Mouse (Mus musculus) megakaryocyte, embryonic 14.5 days (primary cell): ENCODE measurements at regions not wholly inside any gene's neighbourhood (a gene's known extent, or its start where the extent isn't known, plus 50 kb on each side); places are given as distances from the start of the nearest gene placed in this dataset.

ENCODE experiments used
- H3K27me3 ChIP-seq: replicated peaks from 2 replicates; pipeline ENCODE3; 2012; ENCODE audit warnings: inconsistent platforms
- H3K36me3 ChIP-seq: replicated peaks from 2 replicates; pipeline ENCODE3; 2012; ENCODE audit warnings: low read length, inconsistent platforms, mixed read lengths
- H3K4me1 ChIP-seq: 2 replicates; pipeline ENCODE4 v1.6.1; 2012; ENCODE audit warnings: inconsistent platforms
- H3K4me3 ChIP-seq: replicated peaks from 2 replicates; pipeline ENCODE3; 2012; ENCODE audit warnings: moderate library complexity, mild to moderate bottlenecking, inconsistent platforms
- H3K9me3 ChIP-seq: 2 replicates; pipeline ENCODE4 v1.6.1; 2012; ENCODE audit warnings: inconsistent platforms
- FLI1 ChIP-seq: IDR thresholded peaks from 2 replicates; pipeline ENCODE4 v1.6.1; 2012; ENCODE audit warnings: low read length, inconsistent platforms, mixed read lengths
- GATA1 ChIP-seq: IDR thresholded peaks from 3 replicates; pipeline ENCODE4 v1.6.1; 2012; ENCODE audit warnings: mixed read lengths, low read length, inconsistent platforms, borderline replicate concordance

- H3K9me3 ChIP-seq, result no peaks in the 10 kb centered on the region
- H3K36me3 ChIP-seq, result no peaks in the 10 kb centered on the region
- no peaks in the 10 kb centered on the region for H3K4me1 ChIP-seq
- H3K27me3 ChIP-seq, result no peaks in the 10 kb centered on the region
- no peak overlapping the region for H3K4me3 ChIP-seq
- TF ChIP-seq FLI1 (no peak), GATA1 (no peak)
Observed at GRCm38 (mm10) chr13:90394815-90395241, 305.4 kb upstream of the Xrcc4 start.

- TF ChIP-seq GATA1 (no peak), FLI1 (no peak)
- Histone ChIP-seq H3K4me1 (no peaks in the 10 kb centered on the region), H3K27me3 (no peaks in the 10 kb centered on the region), H3K9me3 (no peaks in the 10 kb centered on the region), H3K36me3 (no peaks in the 10 kb centered on the region), H3K4me3 (no peak overlapping the region)
Observed at GRCm38 (mm10) chr13:90392415-90392814, 303.0 kb upstream of the Xrcc4 start.

- TF ChIP-seq GATA1 (no peak), FLI1 (no peak)
Observed at GRCm38 (mm10) chr13:90376619-90377018, 287.2 kb upstream of the Xrcc4 start.

GRCm38 (mm10) chr13:90376207-90376606 is 286.8 kb upstream of the Xrcc4 start:
- no peaks in the 10 kb centered on the region for H3K36me3 ChIP-seq
- H3K4me3 ChIP-seq, result no peak overlapping the region
- no peaks in the 10 kb centered on the region for H3K9me3 ChIP-seq
- no peak for TF ChIP-seq FLI1
- no peak for TF ChIP-seq GATA1
- no peaks in the 10 kb centered on the region for H3K4me1 ChIP-seq
- H3K27me3 ChIP-seq, result no peaks in the 10 kb centered on the region

More at GRCm38 (mm10) chr13:90376619-90377018, 287.2 kb upstream of the Xrcc4 start:
- no peaks in the 10 kb centered on the region for H3K27me3 ChIP-seq
- H3K9me3 ChIP-seq, result no peaks in the 10 kb centered on the region
- H3K4me1 ChIP-seq, result no peaks in the 10 kb centered on the region
- H3K36me3 ChIP-seq, result no peaks in the 10 kb centered on the region
- no peak overlapping the region for H3K4me3 ChIP-seq

- peaks cover 8% of the 10 kb centered on the region for H3K9me3 ChIP-seq
- no peak for TF ChIP-seq FLI1
- TF ChIP-seq GATA1, result no peak
Observed at GRCm38 (mm10) chr13:90371415-90372150, 282.2 kb upstream of the Xrcc4 start.

GRCm38 (mm10) chr13:90370746-90371414 is 281.5 kb upstream of the Xrcc4 start:
- Histone ChIP-seq H3K27me3 (no peaks in the 10 kb centered on the region), H3K36me3 (no peaks in the 10 kb centered on the region), H3K4me3 (peak overlapping the region; percentile 14), H3K9me3 (peaks cover 8% of the 10 kb centered on the region), H3K4me1 (no peaks in the 10 kb centered on the region)
- TF ChIP-seq FLI1, result no peak

More at GRCm38 (mm10) chr13:90371415-90372150, 282.2 kb upstream of the Xrcc4 start:
- Histone ChIP-seq H3K27me3 (no peaks in the 10 kb centered on the region), H3K4me1 (no peaks in the 10 kb centered on the region), H3K36me3 (no peaks in the 10 kb centered on the region), H3K4me3 (no peak overlapping the region)

GRCm38 (mm10) chr13:90364518-90365027 is 275.2 kb upstream of the Xrcc4 start:
- no peaks in the 10 kb centered on the region for H3K27me3 ChIP-seq
- no peaks in the 10 kb centered on the region for H3K36me3 ChIP-seq
- no peak for TF ChIP-seq GATA1
- TF ChIP-seq FLI1, result no peak

GRCm38 (mm10) chr13:90359861-90360601 is 270.6 kb upstream of the Xrcc4 start:
- TF ChIP-seq FLI1 (no peak), GATA1 (no peak)
- H3K4me1 ChIP-seq, result no peaks in the 10 kb centered on the region
- H3K4me3 ChIP-seq, result no peak overlapping the region
- H3K36me3 ChIP-seq, result no peaks in the 10 kb centered on the region
- peaks cover 4% of the 10 kb centered on the region; the same call in 1 of the 2 replicates for H3K9me3 ChIP-seq
- no peaks in the 10 kb centered on the region for H3K27me3 ChIP-seq

More at GRCm38 (mm10) chr13:90364518-90365027, 275.2 kb upstream of the Xrcc4 start:
- Histone ChIP-seq H3K4me3 (no peak overlapping the region), H3K9me3 (peaks cover 8% of the 10 kb centered on the region), H3K4me1 (no peaks in the 10 kb centered on the region)

GRCm38 (mm10) chr13:90358149-90358548 is 268.7 kb upstream of the Xrcc4 start:
- H3K36me3 ChIP-seq, result no peaks in the 10 kb centered on the region
- no peaks in the 10 kb centered on the region for H3K4me1 ChIP-seq
- no peaks in the 10 kb centered on the region for H3K27me3 ChIP-seq
- H3K4me3 ChIP-seq, result no peak overlapping the region
- TF ChIP-seq FLI1, result no peak
- TF ChIP-seq GATA1, result no peak
- H3K9me3 ChIP-seq, result peaks cover 4% of the 10 kb centered on the region; the same call in 1 of the 2 replicates

GRCm38 (mm10) chr13:90355602-90356001 is 266.2 kb upstream of the Xrcc4 start:
- Histone ChIP-seq H3K4me1 (no peaks in the 10 kb centered on the region), H3K36me3 (no peaks in the 10 kb centered on the region), H3K9me3 (no peaks in the 10 kb centered on the region), H3K4me3 (no peak overlapping the region), H3K27me3 (no peaks in the 10 kb centered on the region)
- TF ChIP-seq GATA1, result no peak
- no peak for TF ChIP-seq FLI1
